Mouse (Mus musculus): Measurements from ENCODE around the gene Insig2.

- TF ChIP-seq EP300 (optimal IDR thresholded peaks at IDR 0.05) (no peak), CTCF (IDR thresholded peaks at IDR 0.05; ENCODE audit: low read depth) (no peak)
Observed at GRCm38 (mm10) chr1:121333986-121334703, 1.8 kb upstream of the Insig2 start.

All from stomach, postnatal 0 days (tissue).